Mouse (Mus musculus) myocyte (in vitro differentiated cells): Measurements from ENCODE around the gene Mxi1. TPM values are rescaled to one million over a fixed set of nuclear protein-coding genes. Genes with fewer than 3 reads are reported as not detected.

Experiments
- H3K27me3 ChIP-seq: one replicate; pipeline ENCODE4 v1.6.1; 2011; ENCODE audit not compliant: control insufficient read depth, insufficient read depth, insufficient read length
- H3K36me3 ChIP-seq: one replicate; pipeline ENCODE4 v1.6.1; 2011; ENCODE audit not compliant: control insufficient read depth, insufficient read depth
- H3K4me2 ChIP-seq: one replicate; pipeline ENCODE4 v1.6.1; 2011; ENCODE audit warnings: low read depth, control low read depth
- H3K4me3 ChIP-seq: one replicate; pipeline ENCODE4 v1.5.1; 2011; ENCODE audit warnings: mild to moderate bottlenecking, control low read depth, moderate library complexity
- H3K79me2 ChIP-seq: one replicate; pipeline ENCODE4 v1.6.1; 2011; ENCODE audit not compliant: control insufficient read depth, insufficient read depth
- H3ac ChIP-seq: one replicate; pipeline ENCODE4 v1.6.1; 2011; ENCODE audit not compliant: control insufficient read depth, insufficient read length
- CEBPB ChIP-seq: IDR thresholded peaks from 2 replicates; pipeline ENCODE4 v1.6.1; 2011; ENCODE audit warnings: mild to moderate bottlenecking, moderate library complexity; ENCODE audit not compliant: poor library complexity, insufficient read depth, severe bottlenecking
- E2F4 ChIP-seq: IDR thresholded peaks from one replicate; pipeline ENCODE4 v1.6.1; 2011; ENCODE audit warnings: mild to moderate bottlenecking, control low read depth, moderate library complexity; ENCODE audit not compliant: insufficient read depth
- MAX ChIP-seq: IDR thresholded peaks from one replicate; pipeline ENCODE4 v1.6.1; 2011; ENCODE audit warnings: low read depth, mild to moderate bottlenecking, control low read depth
- MYOD1 ChIP-seq, 3 experiments: IDR thresholded peaks; one replicate each; pipeline ENCODE4 v1.6.1; 2011; ENCODE audit warnings: control low read depth in 2 of 3, low read depth in 2 of 3, mild to moderate bottlenecking in 2 of 3, moderate library complexity in 1 of 3; ENCODE audit not compliant: insufficient read length in 2 of 3, control insufficient read depth in 1 of 3
- MYOG ChIP-seq, 3 experiments: IDR thresholded peaks; one replicate each; pipeline ENCODE4 v1.6.1; 2011; ENCODE audit warnings: control low read depth in 2 of 3, low read depth in 2 of 3, mild to moderate bottlenecking in 2 of 3; ENCODE audit not compliant: insufficient read length in 2 of 3, control insufficient read depth in 1 of 3, insufficient read depth in 1 of 3
- POLR2A ChIP-seq: IDR thresholded peaks from one replicate; pipeline ENCODE4 v1.6.1; 2011; ENCODE audit warnings: low read depth, mild to moderate bottlenecking, control low read depth, moderate library complexity; ENCODE audit not compliant: insufficient read length
- POLR2AphosphoS2 ChIP-seq: IDR thresholded peaks from one replicate; pipeline ENCODE4 v1.6.1; 2011; ENCODE audit warnings: low read depth, control low read depth; ENCODE audit not compliant: insufficient read length
- REST ChIP-seq: IDR thresholded peaks from one replicate; pipeline ENCODE4 v1.6.1; 2011; ENCODE audit warnings: mild to moderate bottlenecking, control low read depth, moderate library complexity; ENCODE audit not compliant: insufficient read depth, insufficient read length
- SRF ChIP-seq: IDR thresholded peaks from one replicate; pipeline ENCODE4 v1.6.1; 2011; ENCODE audit warnings: low read depth; ENCODE audit not compliant: control insufficient read depth, insufficient read length
- TCF12 ChIP-seq: IDR thresholded peaks from one replicate; pipeline ENCODE4 v1.6.1; 2011; ENCODE audit warnings: mild to moderate bottlenecking, control low read depth; ENCODE audit not compliant: poor library complexity, insufficient read depth, severe bottlenecking
- TCF3 ChIP-seq: IDR thresholded peaks from one replicate; pipeline ENCODE4 v1.6.1; 2011; ENCODE audit warnings: low read depth, control low read depth; ENCODE audit not compliant: insufficient read length
- USF1 ChIP-seq: IDR thresholded peaks from one replicate; pipeline ENCODE4 v1.6.1; 2011; ENCODE audit warnings: low read depth, mild to moderate bottlenecking, control low read depth, moderate library complexity
- polyA plus RNA-seq: library from polyadenylated mRNA; unstranded; fragments of >200 nt; fragmentation: generic; extraction: Trizol; gene quantifications from one replicate; pipeline ENCODE4 v1.2.1, GENCODE M21; 2012; ENCODE audit warnings: missing spikeins

The Mxi1 gene
- polyA plus RNA-seq, 1 experiment: 11.9 TPM

- no peak overlapping the region for H3ac ChIP-seq
- H3K4me2 ChIP-seq: peak overlapping the region; percentile 16
- H3K79me2 ChIP-seq: no peaks in the 10 kb centered on the region
- H3K27me3 ChIP-seq: no peaks in the 10 kb centered on the region
- no peaks in the 10 kb centered on the region for H3K36me3 ChIP-seq
- H3K4me3 ChIP-seq: no peak overlapping the region
- TF ChIP-seq E2F4: no peak
- TF ChIP-seq SRF: no peak
- TF ChIP-seq TCF3: no peak
- no peak for TF ChIP-seq USF1
- TF ChIP-seq MYOG (IDR thresholded peaks at IDR 0.05; ENCODE audit: control insufficient read depth in 1 of 3, insufficient read depth in 1 of 3, insufficient read length in 2 of 3, low read depth in 2 of 3): no peak
- no peak for TF ChIP-seq POLR2AphosphoS2
- no peak for TF ChIP-seq MAX
- TF ChIP-seq MYOD1 (IDR thresholded peaks at IDR 0.05; ENCODE audit: control insufficient read depth in 1 of 3, insufficient read length in 2 of 3, low read depth in 2 of 3): no peak
- TF ChIP-seq REST: no peak
- TF ChIP-seq TCF12: no peak
- TF ChIP-seq CEBPB: no peak
- no peak for TF ChIP-seq POLR2A
These were observed 3.1 kb upstream of the Mxi1 start for GRCm38 (mm10) chr19:53307219-53307618.

- H3K27me3 ChIP-seq: no peaks in the 10 kb centered on the region
- TF ChIP-seq TCF3 (no peak), CEBPB (no peak), POLR2AphosphoS2 (no peak), POLR2A (no peak), MAX (no peak), MYOG (IDR thresholded peaks at IDR 0.05; ENCODE audit: control insufficient read depth in 1 of 3, insufficient read depth in 1 of 3, insufficient read length in 2 of 3, low read depth in 2 of 3) (no peak), E2F4 (no peak), USF1 (no peak), TCF12 (no peak), REST (no peak), MYOD1 (IDR thresholded peaks at IDR 0.05; ENCODE audit: control insufficient read depth in 1 of 3, insufficient read length in 2 of 3, low read depth in 2 of 3) (no peak), SRF (no peak)
- H3ac ChIP-seq: no peak overlapping the region
- H3K79me2 ChIP-seq: no peaks in the 10 kb centered on the region
- H3K36me3 ChIP-seq: no peaks in the 10 kb centered on the region
- peak overlapping the region; percentile 93 for H3K4me3 ChIP-seq
- peak overlapping the region; percentile 84 for H3K4me2 ChIP-seq
These were observed 687 bp upstream of the Mxi1 start for GRCm38 (mm10) chr19:53309631-53310030.

DNA sequence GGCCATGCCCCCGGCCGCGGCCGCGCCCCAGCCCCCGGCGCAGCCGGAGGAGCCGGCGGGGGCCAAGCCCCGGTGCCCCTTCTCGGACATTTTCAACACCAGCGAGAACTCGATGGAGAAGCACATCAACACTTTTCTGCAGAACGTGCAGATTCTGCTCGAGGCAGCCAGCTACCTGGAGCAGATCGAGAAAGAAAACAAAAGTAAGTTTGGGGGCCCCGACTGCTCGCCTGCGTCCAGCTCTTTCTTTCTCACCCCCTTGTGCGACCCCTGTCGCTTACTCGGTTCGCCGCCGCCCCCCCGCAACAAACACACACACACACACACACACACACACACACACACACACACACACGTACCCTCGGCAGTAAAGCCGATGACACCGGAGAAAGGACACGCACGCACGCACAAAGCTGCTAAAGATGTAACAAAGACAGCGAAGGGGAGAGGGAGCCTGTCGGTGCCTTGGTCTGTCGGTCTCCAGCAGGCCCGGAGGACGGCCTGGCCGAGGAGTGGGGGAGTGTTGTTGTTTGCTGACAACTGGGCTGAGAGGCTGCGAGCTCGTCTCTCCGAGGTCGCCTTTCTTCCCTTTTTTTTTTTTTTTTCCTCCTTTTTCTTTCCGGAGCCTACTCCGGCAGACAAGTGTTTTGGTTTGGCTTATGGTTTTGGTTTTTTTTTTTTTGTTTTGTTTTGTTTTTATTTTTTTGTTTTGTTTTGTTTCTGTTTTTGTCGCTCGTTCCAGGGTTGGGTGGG is 629 bp downstream of the Mxi1 start:
- peaks cover 5% of the 10 kb centered on the region for H3K79me2 ChIP-seq
- H3K4me3 ChIP-seq: peak overlapping the region; percentile 93
- peak overlapping the region; percentile 84 for H3K4me2 ChIP-seq
- H3ac ChIP-seq: peak overlapping the region; percentile 85
- TF ChIP-seq POLR2A (peak; percentile 12), MYOG (IDR thresholded peaks at IDR 0.05; ENCODE audit: control insufficient read depth in 1 of 3, insufficient read depth in 1 of 3, insufficient read length in 2 of 3, low read depth in 2 of 3) (peak in 1 of 3 experiments; percentile 18), E2F4 (no peak)
- H3K27me3 ChIP-seq: no peaks in the 10 kb centered on the region
- no peaks in the 10 kb centered on the region for H3K36me3 ChIP-seq

GRCm38 (mm10) chr19:53311524-53312335 is 1.4 kb downstream of the Mxi1 start:
- peak overlapping the region; percentile 85 for H3ac ChIP-seq
- H3K4me3 ChIP-seq: peak overlapping the region; percentile 93
- no peaks in the 10 kb centered on the region for H3K27me3 ChIP-seq
- peak overlapping the region; percentile 84 for H3K4me2 ChIP-seq
- TF ChIP-seq E2F4 (no peak), CEBPB (no peak), MYOD1 (IDR thresholded peaks at IDR 0.05; ENCODE audit: control insufficient read depth in 1 of 3, insufficient read length in 2 of 3, low read depth in 2 of 3) (no peak), MAX (no peak), POLR2A (peak; percentile 29), TCF12 (no peak), REST (no peak), POLR2AphosphoS2 (peak; percentile 46), SRF (no peak), TCF3 (no peak), USF1 (no peak), MYOG (IDR thresholded peaks at IDR 0.05; ENCODE audit: control insufficient read depth in 1 of 3, insufficient read depth in 1 of 3, insufficient read length in 2 of 3, low read depth in 2 of 3) (no peak)
- no peaks in the 10 kb centered on the region for H3K36me3 ChIP-seq
- peaks cover 5% of the 10 kb centered on the region for H3K79me2 ChIP-seq
